Mouse (Mus musculus) liver, embryonic 14.5 days (tissue): ENCODE measurements around the gene Tcfl5.

Source experiments
- CTCF ChIP-seq: IDR thresholded peaks from 2 replicates; pipeline ENCODE4 v1.5.1; 2016; ENCODE audit warnings: antibody characterized with exemption, low read depth, control low read depth
- EP300 ChIP-seq: IDR thresholded peaks from 2 replicates; pipeline ENCODE4 v1.6.1; 2016; ENCODE audit warnings: antibody characterized with exemption, low read depth

DNA sequence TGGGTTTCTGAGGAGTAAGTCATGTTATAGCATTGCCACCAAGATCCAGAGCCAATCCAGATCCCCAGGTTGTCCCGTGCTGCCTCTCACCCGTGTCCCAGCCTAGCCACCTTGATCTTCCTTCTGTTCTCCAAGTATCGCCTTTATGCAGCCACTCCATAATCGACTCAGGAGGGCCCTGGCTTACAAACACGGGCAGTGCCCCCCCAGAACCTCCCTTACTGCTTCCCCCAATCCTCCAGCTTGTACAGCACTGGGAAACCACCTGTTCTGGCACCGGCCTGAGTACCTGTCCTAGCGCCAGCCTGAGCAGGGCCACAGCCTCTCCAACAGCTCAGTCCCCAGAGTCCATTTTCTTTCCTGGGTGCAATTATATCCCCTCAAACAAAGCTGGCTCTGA lies 12.2 kb upstream of the Tcfl5 start:
- TF ChIP-seq CTCF: no peak
- TF ChIP-seq EP300: no peak
